Mouse (Mus musculus) CD8-positive naive resting alpha-beta T cell, adult 2 months (primary cell): Measurements from ENCODE around the gene Fgf15.

Experiments used
- DNase-seq, 2 experiments: peaks; one replicate each; pipeline ENCODE4 v3.0.0; 2022; ENCODE audit warnings: low read depth in 2 of 2, low spot score in 2 of 2

Gene Fgf15

GRCm38 (mm10) chr7:144896294-144897218, at the start of gene Fgf15:
Gene Fgf15, plus strand, starts transcription at chr7:144896531.
- DNase-seq = no peak

- DNase-seq = no peak
Measured at GRCm38 (mm10) chr7:144847067-144847466, 49.3 kb upstream of the Fgf15 start, which contains the start of gene Fgf4. Gene Fgf4, plus strand, starts transcription at chr7:144847367.

GRCm38 (mm10) chr7:144851321-144851720, 45.0 kb upstream of the Fgf15 start:
- no peak for DNase-seq

- DNase-seq = no peak
Measured at GRCm38 (mm10) chr7:144854966-144855365, 41.4 kb upstream of the Fgf15 start.

- no peak for DNase-seq
Measured at GRCm38 (mm10) chr7:144857158-144857557, 39.2 kb upstream of the Fgf15 start.

- DNase-seq = no peak
Measured at GRCm38 (mm10) chr7:144857826-144858342, 38.4 kb upstream of the Fgf15 start.

- no peak for DNase-seq
Measured at GRCm38 (mm10) chr7:144858702-144859101, 37.6 kb upstream of the Fgf15 start.

GRCm38 (mm10) chr7:144861056-144861768, 35.1 kb upstream of the Fgf15 start:
- DNase-seq = no peak

- no peak for DNase-seq
Measured at GRCm38 (mm10) chr7:144861769-144862070, 34.6 kb upstream of the Fgf15 start.

- no peak for DNase-seq
Measured at GRCm38 (mm10) chr7:144862126-144862525, 34.2 kb upstream of the Fgf15 start.

- DNase-seq = no peak
Measured at GRCm38 (mm10) chr7:144862712-144863111, 33.6 kb upstream of the Fgf15 start.

GRCm38 (mm10) chr7:144863196-144863595, 33.1 kb upstream of the Fgf15 start:
- no peak for DNase-seq

GRCm38 (mm10) chr7:144864160-144864670, 32.1 kb upstream of the Fgf15 start:
- DNase-seq = no peak

- DNase-seq = no peak
Measured at GRCm38 (mm10) chr7:144867161-144867560, 29.2 kb upstream of the Fgf15 start.

- DNase-seq = no peak
Measured at GRCm38 (mm10) chr7:144867602-144868001, 28.7 kb upstream of the Fgf15 start.

GRCm38 (mm10) chr7:144872420-144872819, 23.9 kb upstream of the Fgf15 start:
- DNase-seq = no peak

- no peak for DNase-seq
Measured at GRCm38 (mm10) chr7:144873160-144873559, 23.2 kb upstream of the Fgf15 start.

- no peak for DNase-seq
Measured at GRCm38 (mm10) chr7:144874226-144874625, 22.1 kb upstream of the Fgf15 start.

GRCm38 (mm10) chr7:144878401-144878800, 17.9 kb upstream of the Fgf15 start:
- DNase-seq = no peak

GRCm38 (mm10) chr7:144883106-144883505, 13.2 kb upstream of the Fgf15 start:
- no peak for DNase-seq

- no peak for DNase-seq
Measured at GRCm38 (mm10) chr7:144887672-144888071, 8.7 kb upstream of the Fgf15 start.
